Mouse (Mus musculus) heart, embryonic 16.5 days (tissue): ENCODE results near the gene Rap1gds1. TPM values are rescaled to one million over a fixed set of nuclear protein-coding genes. Genes with fewer than 3 reads are reported as not detected.

Experiments used
- ATAC-seq: fragments of 200-750 bp; cut with Nextera tagmentation; replicated peaks from 2 replicates; pipeline ENCODE4 v1.8.0; 2017; ENCODE audit warnings: moderate number of reproducible peaks; ENCODE audit not compliant: insufficient read depth, low FRiP score; ENCODE audit errors: extremely low read depth
- H3K27ac ChIP-seq: fragments of 300-500 bp; sonication (generic); 2 replicates; pipeline ENCODE4 v1.5.1; 2014; ENCODE audit warnings: mild to moderate bottlenecking, low read length, control low read depth, moderate library complexity
- H3K27me3 ChIP-seq: fragments of 300-500 bp; sonication (generic); 2 replicates; pipeline ENCODE4 v1.6.1; 2014; ENCODE audit warnings: low read length, mixed read lengths; ENCODE audit not compliant: control insufficient read depth, insufficient read depth
- H3K36me3 ChIP-seq: fragments of 300-500 bp; sonication (generic); 2 replicates; pipeline ENCODE4 v1.6.1; 2014; ENCODE audit not compliant: control insufficient read depth, insufficient read depth
- H3K4me1 ChIP-seq: fragments of 300-500 bp; sonication (generic); 2 replicates; pipeline ENCODE4 v1.6.1; 2014; ENCODE audit warnings: low read length, mixed read lengths; ENCODE audit not compliant: control insufficient read depth, insufficient read depth
- H3K4me2 ChIP-seq: fragments of 300-500 bp; sonication (generic); 2 replicates; pipeline ENCODE4 v1.6.1; 2014; ENCODE audit warnings: low read depth, mild to moderate bottlenecking, control low read depth, low read length
- H3K4me3 ChIP-seq: fragments of 300-500 bp; sonication (generic); 2 replicates; pipeline ENCODE4 v1.5.1; 2014; ENCODE audit warnings: mild to moderate bottlenecking, control low read depth, low read length
- H3K9ac ChIP-seq: fragments of 300-500 bp; sonication (generic); 2 replicates; pipeline ENCODE4 v1.6.1; 2014; ENCODE audit warnings: low read length, control low read depth
- H3K9me3 ChIP-seq: fragments of 300-500 bp; sonication (generic); replicated peaks from 2 replicates; pipeline ENCODE4 v1.6.1; 2016; ENCODE audit warnings: low read length; ENCODE audit not compliant: control insufficient read depth
- WGBS: fragments of 180-500 bp; shearing (Covaris S2); extraction: QIAGEN DNeasy Blood & Tissue Kit; methylation state at CpG from one replicate; pipeline ENCODE4 v1.1.7; 2014; 5-methylcytosine and 5-hydroxymethylcytosine counted together
- polyA plus RNA-seq: library from polyadenylated mRNA; unstranded; fragments of >200 nt; fragmentation: Nextera tagmentation; extraction: Ambion mirVana; gene quantifications from 2 replicates; pipeline ENCODE4 v1.2.1, GENCODE M21; 2015

Gene Rap1gds1
- polyA plus RNA-seq, 1 experiment from 2014 or later, result 56.2 TPM

GRCm38 (mm10) chr3:139099284-139099683 is 24.3 kb upstream of the Rap1gds1 start:
- Histone ChIP-seq H3K36me3 (no peaks in the 10 kb centered on the region), H3K27me3 (no peaks in the 10 kb centered on the region), H3K4me1 (no peaks in the 10 kb centered on the region), H3K9me3 (no peaks in the 10 kb centered on the region), H3K27ac (no peak overlapping the region), H3K9ac (no peak overlapping the region), H3K4me3 (no peak overlapping the region), H3K4me2 (no peak overlapping the region)
- WGBS, result 82% methylated on average over 5 of the region's 5 CpGs
- no peak for ATAC-seq

GRCm38 (mm10) chr3:139095894-139096293 is 20.9 kb upstream of the Rap1gds1 start:
- no peaks in the 10 kb centered on the region for H3K4me1 ChIP-seq
- H3K9ac ChIP-seq, result no peak overlapping the region
- WGBS, result 59% methylated on average over 7 of the region's 7 CpGs
- no peaks in the 10 kb centered on the region for H3K36me3 ChIP-seq
- ATAC-seq, result no peak
- no peak overlapping the region for H3K4me2 ChIP-seq
- H3K4me3 ChIP-seq, result no peak overlapping the region
- H3K27ac ChIP-seq, result no peak overlapping the region
- H3K9me3 ChIP-seq, result peaks cover 5% of the 10 kb centered on the region; the same call in 1 of the 2 replicates
- no peaks in the 10 kb centered on the region for H3K27me3 ChIP-seq

DNA sequence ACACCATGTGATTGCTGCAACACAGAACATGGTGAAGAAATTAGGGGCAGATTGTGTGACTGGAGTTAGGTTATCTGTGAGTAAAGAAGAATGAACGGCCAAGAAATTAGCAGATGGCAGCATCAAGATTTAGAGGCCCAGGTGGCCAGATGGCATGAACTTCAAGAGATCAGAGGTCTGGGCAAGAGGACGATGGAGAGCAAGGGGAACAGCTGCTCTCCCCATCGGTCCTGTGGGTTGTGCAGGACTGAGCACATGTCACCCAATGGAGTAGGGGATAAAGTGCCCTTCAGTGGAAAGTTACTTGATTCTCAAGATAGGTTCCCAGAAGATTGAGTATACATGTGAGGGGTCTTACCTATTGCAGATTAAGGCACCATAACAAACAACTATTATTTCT is 13.5 kb upstream of the Rap1gds1 start:
- no peak overlapping the region for H3K4me3 ChIP-seq
- H3K27me3 ChIP-seq, result no peaks in the 10 kb centered on the region
- no peak overlapping the region for H3K4me2 ChIP-seq
- no peak overlapping the region for H3K9ac ChIP-seq
- H3K36me3 ChIP-seq, result no peaks in the 10 kb centered on the region
- H3K9me3 ChIP-seq, result peaks cover 12% of the 10 kb centered on the region
- H3K27ac ChIP-seq, result no peak overlapping the region
- WGBS, result 78% methylated on average over 3 of the region's 3 CpGs
- ATAC-seq, result no peak
- H3K4me1 ChIP-seq, result no peaks in the 10 kb centered on the region

- Histone ChIP-seq H3K4me1 (no peaks in the 10 kb centered on the region), H3K9me3 (peaks cover 7% of the 10 kb centered on the region), H3K4me3 (no peak overlapping the region), H3K36me3 (no peaks in the 10 kb centered on the region), H3K9ac (no peak overlapping the region), H3K27ac (no peak overlapping the region), H3K27me3 (no peaks in the 10 kb centered on the region), H3K4me2 (no peak overlapping the region)
- no peak for ATAC-seq
- 80% methylated on average over 5 of the region's 5 CpGs for WGBS
Measured at GRCm38 (mm10) chr3:139083778-139084539, 9.0 kb upstream of the Rap1gds1 start.

- H3K9ac ChIP-seq, result no peak overlapping the region
- H3K36me3 ChIP-seq, result no peaks in the 10 kb centered on the region
- H3K4me3 ChIP-seq, result no peak overlapping the region
- no peaks in the 10 kb centered on the region for H3K9me3 ChIP-seq
- WGBS, result 81% methylated on average over 6 of the region's 6 CpGs
- peaks cover 4% of the 10 kb centered on the region; the same call in 1 of the 2 replicates for H3K4me1 ChIP-seq
- H3K4me2 ChIP-seq, result no peak overlapping the region
- no peak for ATAC-seq
- no peak overlapping the region for H3K27ac ChIP-seq
- H3K27me3 ChIP-seq, result no peaks in the 10 kb centered on the region
Measured at GRCm38 (mm10) chr3:139079831-139080230, 4.8 kb upstream of the Rap1gds1 start.

DNA sequence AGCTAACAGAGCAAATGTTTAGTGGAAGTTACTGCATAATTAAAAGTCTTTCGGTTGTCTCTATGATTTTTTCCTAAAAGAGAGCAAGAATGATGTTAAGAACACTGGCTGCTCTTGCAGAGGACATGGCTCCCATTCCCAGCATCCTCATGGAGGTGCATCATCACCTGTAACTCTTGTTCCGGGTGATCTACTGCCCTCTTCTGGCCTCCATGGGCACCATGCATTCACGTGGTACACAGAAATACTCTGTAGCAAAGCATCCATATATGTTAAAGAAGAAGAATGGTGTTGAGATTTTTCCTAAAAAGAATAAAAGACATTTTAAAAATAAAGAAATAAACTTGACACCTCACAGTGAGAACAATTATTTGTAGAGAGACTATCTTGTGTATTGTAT is 3.0 kb upstream of the Rap1gds1 start:
- Histone ChIP-seq H3K27me3 (no peaks in the 10 kb centered on the region), H3K4me3 (no peak overlapping the region), H3K4me2 (no peak overlapping the region), H3K9ac (no peak overlapping the region), H3K4me1 (peaks cover 7% of the 10 kb centered on the region), H3K36me3 (no peaks in the 10 kb centered on the region), H3K27ac (no peak overlapping the region), H3K9me3 (no peaks in the 10 kb centered on the region)
- no peak for ATAC-seq
- WGBS, result 77% methylated on average over 3 of the region's 3 CpGs

GRCm38 (mm10) chr3:139076059-139076455 is 1.1 kb upstream of the Rap1gds1 start:
- no peak for ATAC-seq
- peak overlapping the region; percentile 73 for H3K4me2 ChIP-seq
- H3K27ac ChIP-seq, result peak overlapping the region; percentile 93; the same call in 1 of the 2 replicates
- peaks cover 11% of the 10 kb centered on the region for H3K4me1 ChIP-seq
- WGBS, result 12% methylated on average over 7 of the region's 7 CpGs
- H3K9me3 ChIP-seq, result no peaks in the 10 kb centered on the region
- peak overlapping the region; percentile 93 for H3K9ac ChIP-seq
- H3K4me3 ChIP-seq, result peak overlapping the region; percentile 98
- H3K27me3 ChIP-seq, result no peaks in the 10 kb centered on the region
- H3K36me3 ChIP-seq, result no peaks in the 10 kb centered on the region

DNA sequence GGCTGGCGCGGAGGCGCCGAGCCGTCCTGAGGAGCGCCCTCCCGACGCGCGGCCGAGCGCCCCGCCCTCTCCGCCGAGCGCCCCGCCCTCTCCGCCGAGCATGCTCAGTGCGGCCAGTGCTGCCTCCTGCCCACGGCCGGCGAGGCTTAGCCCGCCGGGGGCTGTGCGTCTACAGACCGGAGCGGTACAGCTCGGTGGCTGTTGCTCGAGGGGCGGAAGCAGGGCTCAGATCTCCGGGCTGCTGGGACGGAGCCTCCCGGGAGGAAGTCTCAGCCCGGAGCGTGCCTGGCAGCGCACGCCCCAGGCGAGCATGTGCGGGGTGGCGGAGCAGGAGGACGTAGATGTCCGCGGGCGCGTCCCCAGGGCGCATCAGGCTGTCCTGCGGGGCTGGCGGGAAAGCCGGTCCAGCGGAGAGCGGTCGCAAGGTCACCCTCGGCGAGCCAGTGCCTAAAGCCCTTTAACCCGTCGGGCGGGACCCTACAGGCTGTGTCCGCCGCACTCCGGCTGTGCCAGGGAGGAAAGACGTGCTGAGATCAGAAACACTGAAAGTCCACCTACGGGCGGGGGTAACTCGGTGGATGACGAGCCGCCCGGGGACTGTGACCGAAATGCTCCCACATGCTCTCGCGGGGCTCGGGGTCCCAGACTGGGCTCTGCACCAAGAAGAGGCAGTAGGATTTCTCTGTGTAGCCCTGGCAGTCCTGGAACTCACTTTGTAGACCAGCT is 495 bp upstream of the Rap1gds1 start:
- peak overlapping the region; percentile 73 for H3K4me2 ChIP-seq
- peak overlapping the region; percentile 93 for H3K27ac ChIP-seq
- peak overlapping the region; percentile 98 for H3K4me3 ChIP-seq
- H3K9me3 ChIP-seq, result no peaks in the 10 kb centered on the region
- ATAC-seq, result peak; percentile 98
- WGBS, result under 1% methylated on average over 54 of the region's 72 CpGs
- no peaks in the 10 kb centered on the region for H3K36me3 ChIP-seq
- H3K9ac ChIP-seq, result peak overlapping the region; percentile 93
- peaks cover 11% of the 10 kb centered on the region for H3K4me1 ChIP-seq
- no peaks in the 10 kb centered on the region for H3K27me3 ChIP-seq

- no peaks in the 10 kb centered on the region for H3K36me3 ChIP-seq
- peak overlapping the region; percentile 64 for H3K4me2 ChIP-seq
- peaks cover 15% of the 10 kb centered on the region for H3K4me1 ChIP-seq
- peak overlapping the region; percentile 98 for H3K4me3 ChIP-seq
- no peaks in the 10 kb centered on the region for H3K27me3 ChIP-seq
- ATAC-seq, result no peak
- H3K9me3 ChIP-seq, result no peaks in the 10 kb centered on the region
- WGBS, result 2% methylated on average over 12 of the region's 12 CpGs
- peak overlapping the region; percentile 98 for H3K27ac ChIP-seq
- H3K9ac ChIP-seq, result peak overlapping the region; percentile 99
Measured at GRCm38 (mm10) chr3:139073801-139074483, 1.1 kb downstream of the Rap1gds1 start.
